Mouse (Mus musculus): Measurements from ENCODE around the gene Pcca.

The Pcca gene

DNA sequence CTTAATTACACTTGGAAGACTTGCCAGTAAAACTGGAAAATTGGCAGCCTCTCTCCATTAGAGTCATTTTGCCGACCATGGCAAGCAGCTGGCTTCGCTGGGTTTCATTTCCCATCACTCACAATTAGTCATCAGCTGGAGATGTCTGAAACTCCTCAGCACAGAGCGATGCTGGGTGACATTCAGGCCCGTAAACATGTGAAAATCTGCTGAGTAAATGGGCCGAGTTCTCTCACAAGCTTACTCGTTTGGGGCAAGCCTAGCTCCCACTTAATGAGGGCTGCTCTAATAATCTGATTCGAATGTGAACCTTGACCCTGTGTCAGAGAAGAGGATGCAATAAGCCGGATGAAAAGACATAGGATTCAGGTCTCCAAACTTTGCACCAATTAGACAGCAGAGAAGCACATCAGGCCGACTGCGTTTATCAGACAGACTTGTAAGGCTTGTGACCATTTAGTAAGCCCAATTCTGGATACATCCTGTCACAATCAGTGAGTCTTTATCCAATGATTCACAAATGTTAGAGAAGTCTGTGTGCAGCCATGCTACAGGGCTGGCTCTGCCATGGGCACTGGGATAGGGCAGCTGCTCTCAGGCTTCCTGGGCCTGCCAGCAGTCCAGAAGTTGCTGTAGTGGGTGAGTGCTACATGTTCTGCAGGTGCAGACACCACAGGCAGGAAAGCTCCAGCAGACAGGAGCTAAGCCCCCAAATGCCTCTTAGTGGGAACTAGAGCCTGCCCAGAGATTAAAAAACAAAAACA is 349.9 kb downstream of the Pcca start:
- DNase-seq (ENCODE audit: low read depth, low spot score): no peak

DNA sequence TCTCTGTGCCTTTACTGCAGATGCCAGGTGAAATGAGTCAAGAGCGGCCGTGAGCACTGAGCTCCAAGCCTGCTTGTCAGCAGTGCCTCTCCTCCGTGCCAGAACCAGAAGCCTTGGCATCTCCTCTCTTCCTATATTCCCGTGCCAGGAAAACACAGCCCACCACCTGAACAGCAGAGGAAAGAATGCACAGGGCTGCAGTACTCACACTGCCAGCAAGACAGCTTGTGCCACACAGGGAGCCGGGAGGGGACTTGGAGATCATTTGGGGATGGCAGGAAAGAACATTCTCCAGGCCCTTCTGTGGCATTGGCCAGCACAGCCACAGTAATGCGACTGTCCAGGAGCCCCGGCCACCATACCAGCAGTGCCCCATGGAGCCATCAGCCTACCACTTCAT is 351.8 kb downstream of the Pcca start:
- no peak for DNase-seq (ENCODE audit: low read depth, low spot score)

DNA sequence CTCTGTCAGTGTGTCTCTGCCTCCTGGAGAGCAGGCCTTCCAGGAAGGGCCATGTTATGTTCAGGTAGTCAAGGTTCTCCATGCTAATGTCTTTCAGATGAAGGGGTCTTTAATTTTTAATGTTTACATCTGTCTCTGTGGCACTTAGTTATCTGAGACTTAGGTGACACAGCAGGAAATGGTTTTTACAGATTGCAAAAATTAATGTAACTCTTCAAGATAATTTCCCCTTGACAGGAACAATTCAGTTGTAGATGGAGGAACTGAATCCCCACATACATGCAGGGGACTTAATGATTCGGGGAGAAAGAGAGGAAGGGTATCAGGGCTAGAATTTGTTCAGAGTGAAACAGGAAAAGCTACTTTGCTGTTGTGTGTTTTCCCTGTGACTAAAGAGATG is 353.2 kb downstream of the Pcca start:
- no peak for DNase-seq (ENCODE audit: low read depth, low spot score)

DNA sequence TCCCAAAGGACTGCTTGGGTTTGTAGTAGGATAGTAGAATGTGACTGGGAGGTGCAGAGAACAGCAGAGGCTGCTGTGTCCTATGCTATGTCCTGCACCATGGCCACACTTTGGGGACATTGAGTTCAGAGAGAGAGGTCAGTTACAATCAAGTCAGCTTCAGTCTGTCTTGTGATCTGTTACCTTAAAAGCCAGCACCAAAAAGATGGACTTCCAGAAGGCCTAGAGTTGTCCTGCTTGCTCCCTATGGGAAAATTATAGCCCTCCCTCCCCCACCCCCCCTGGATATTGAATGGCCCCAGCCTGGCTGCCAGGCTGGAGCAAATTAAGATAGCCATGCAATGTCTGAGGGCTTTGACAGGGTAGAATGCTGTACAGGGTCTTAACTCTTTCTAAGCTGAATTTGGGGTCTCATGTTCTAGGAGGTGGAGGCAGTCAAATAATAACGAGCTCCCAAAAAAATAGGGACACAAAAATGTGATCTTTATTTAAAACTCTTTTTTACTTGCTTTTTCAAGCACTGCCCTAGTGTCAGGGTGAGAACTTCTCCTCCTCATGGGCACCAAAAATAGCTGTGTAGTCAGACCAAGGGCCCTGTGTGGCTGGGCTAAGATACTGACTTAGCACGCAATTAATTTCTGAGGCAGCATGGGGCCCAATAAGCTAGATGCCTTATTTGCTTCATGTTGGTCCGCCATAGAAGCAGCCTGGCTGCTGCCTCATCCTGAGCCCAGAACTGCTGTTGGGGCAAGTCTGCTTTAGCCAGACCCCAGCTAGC is 353.8 kb downstream of the Pcca start:
- no peak for DNase-seq (ENCODE audit: low read depth, low spot score)

DNA sequence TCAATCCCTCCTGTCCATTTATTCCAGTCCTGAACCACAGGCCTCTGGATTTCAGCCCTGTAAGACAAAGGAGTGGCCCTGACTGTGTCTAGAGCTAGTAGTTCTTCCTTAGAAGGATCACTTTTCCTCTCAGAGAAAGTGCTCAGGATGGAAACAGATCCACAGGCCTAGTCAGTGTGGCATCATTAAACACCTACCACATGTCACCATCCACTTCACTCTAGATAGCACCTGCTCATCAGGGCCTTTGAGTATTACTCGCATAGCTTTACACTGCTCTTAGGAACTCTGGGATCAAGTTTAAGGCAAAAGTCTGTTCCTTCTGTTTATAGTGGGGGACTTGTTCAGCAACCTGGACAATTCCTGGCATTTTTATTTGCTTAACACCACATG is 354.4 kb downstream of the Pcca start:
- no peak for DNase-seq (ENCODE audit: low read depth, low spot score)

DNA sequence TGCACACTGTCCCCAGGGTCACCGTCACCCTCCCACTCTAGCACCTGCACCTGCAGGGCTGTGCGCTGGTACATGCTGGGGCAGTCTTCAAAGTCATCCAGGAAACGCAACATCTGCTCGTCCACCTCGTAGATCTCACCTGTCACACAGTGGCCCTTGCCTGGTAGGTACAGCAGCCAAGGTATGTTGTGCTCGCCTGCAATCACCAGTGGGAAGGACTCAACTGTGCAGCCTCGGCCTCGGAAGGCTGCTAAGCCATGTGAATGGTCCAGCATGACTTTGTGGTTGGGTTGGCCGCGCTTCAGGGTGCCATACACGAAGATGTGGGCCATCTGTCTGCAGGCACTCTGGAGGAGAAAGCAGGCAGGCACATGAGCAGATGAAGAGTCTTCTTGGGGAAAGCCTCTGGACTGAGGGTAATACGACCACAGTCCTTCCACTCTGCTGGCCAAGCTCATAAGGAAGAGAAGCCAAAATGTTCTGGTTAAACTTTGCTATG is 357.4 kb downstream of the Pcca start:
- no peak for DNase-seq (ENCODE audit: low read depth, low spot score)

DNA sequence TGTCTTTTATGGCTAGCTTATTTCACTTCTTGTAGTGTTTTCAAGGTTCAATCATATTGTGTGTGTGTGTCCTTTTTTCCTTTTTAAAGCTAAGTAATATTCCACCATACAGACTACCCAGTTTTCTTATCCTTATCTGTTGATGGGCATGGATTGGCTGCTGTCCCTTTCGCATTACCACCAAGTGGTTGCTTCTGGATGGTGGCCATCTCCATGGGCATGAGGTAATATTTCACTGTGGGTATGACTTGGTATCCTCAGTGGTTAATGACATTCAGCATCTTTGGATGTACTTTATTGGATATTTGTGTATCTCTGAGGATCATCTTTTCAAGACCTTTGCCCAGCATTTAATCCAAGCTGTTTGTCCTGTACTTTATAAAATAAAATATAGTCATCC is 362.0 kb downstream of the Pcca start:
- DNase-seq (ENCODE audit: low read depth, low spot score): no peak

DNA sequence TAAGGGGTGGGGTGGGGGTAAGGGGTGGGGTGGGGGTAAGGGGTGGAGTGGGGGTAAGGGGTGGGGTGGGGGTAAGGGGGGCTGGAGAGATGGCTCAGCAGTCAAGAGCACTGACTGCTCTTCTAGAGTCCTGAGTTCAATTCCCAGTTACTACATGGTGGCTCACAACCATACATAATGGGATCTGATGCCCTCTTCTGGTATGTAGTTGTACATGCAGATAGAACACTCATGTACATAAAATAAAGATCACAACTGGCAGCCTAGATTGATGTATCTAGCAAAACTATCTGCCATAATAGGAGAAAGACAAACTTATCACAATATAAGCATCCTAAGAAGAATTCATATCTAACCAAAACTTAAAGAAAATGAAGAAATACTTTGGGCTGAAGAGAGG is 364.4 kb downstream of the Pcca start:
- no peak for DNase-seq (ENCODE audit: low read depth, low spot score)

DNA sequence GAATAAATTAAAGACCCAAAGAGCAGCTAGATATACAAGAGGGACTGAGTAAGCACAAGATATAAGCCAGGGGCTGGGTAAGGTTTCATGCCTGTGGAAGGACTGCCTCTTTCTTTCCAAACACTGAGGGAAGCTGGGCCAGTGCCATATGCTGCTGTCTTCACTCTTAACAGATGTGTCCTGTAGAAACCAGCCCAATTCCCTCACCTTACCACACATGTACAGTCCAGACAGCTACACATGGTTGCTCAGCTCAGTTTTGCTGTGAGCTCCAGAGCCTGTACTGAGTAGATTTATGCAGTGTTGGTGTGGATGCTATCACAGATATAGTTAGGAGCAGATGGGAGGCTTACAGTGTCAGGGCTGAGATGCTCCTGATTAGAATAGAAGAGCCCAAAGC is 366.6 kb downstream of the Pcca start:
- DNase-seq (ENCODE audit: low read depth, low spot score): no peak

DNA sequence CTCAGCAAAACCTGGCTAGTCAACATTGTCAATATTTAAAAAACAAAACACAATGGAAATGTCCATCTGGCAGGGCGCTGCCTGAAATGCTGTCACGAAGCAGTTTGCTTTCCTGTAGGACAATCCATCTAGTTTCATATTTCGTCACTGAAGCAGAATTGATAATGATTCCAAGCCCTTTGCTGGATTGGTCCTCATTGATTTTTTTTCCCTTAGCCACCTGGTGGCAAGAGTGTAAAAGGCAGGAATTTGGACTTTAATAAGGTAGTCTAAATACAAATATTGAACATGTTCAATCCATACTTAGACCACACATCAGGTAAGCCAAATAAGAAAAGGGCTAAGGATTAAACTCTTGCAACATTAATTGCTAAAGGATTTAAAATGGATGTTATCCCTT is 367.1 kb downstream of the Pcca start:
- no peak for DNase-seq (ENCODE audit: low read depth, low spot score)

DNA sequence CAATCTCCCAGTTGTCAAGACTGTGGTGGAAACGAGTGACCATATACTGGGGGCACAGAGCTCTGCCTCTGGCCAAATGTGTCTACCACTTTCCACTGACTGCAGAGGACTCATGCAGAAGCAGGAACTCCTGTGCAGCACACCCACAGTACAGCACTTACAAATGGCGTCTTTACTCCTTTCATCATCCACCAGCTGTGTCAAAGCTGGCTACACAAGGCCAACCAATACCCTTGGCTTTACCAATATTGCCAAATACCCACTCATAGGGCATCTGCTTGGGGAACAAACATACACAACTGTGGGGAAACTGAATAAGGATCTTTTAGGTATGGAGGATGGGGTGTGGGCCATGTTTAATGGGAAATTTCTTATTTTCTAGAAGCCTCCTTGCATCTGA is 367.6 kb downstream of the Pcca start:
- DNase-seq (ENCODE audit: low read depth, low spot score): no peak

DNA sequence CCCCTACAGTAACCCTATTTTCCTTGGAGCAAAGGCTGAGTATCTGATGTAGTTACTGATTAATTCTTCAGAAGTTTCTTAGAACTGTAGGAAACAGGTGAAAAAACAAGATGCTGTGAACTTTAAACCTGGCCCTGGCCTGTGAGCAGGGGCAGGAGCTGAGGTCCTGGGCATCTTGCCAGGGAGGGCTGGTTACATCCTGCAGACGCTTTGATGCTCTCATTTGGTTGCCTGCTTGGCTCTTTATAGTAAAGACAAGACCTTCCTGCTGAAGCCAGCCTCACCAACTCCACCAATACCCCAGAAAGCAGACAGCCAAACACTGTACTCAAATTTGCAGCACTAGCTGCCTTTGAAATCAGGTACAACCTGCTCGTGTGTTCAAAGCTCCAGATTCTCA is 368.0 kb downstream of the Pcca start:
- DNase-seq (ENCODE audit: low read depth, low spot score): no peak

DNA sequence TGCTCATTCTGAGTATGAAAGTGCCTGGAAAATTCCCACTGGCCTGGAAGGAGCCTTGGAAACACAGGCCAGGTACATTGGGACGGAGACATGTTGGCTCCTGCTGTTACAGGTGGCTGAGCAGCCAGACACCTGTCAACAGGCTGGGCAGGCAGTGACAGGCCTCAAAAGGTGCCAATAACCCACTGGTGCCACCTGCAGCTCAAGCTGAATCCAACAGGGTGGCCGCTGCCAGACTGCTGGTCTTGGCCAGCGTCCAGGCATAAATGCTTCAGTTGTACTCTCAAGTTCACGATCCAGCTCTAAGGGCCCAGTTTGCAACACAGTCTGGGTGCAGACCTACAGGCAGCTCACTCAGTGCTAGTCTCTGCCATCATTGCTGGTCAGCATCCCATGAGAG is 368.8 kb downstream of the Pcca start:
- no peak for DNase-seq (ENCODE audit: low read depth, low spot score)

DNA sequence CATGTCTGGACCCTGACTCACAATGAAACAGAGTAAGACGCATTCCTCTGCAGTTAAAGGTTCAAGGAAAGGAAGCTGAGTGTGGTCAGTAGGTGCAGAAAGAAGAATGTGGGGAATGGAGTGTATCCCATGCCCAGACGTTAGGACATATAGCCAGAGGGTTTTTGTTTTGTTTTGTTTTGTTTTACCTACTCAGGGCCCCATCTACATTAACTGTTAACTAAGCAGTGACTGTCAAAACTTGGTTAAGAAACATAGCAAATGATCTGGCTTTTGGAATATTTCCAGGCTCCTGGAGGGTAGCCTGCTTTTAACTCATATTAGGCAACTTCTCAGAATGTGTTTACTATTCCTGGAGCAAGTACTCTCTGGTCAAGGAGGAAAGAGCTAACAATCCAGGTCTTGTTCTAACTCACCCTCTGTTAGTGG is 369.8 kb downstream of the Pcca start:
- DNase-seq (ENCODE audit: low read depth, low spot score): no peak

DNA sequence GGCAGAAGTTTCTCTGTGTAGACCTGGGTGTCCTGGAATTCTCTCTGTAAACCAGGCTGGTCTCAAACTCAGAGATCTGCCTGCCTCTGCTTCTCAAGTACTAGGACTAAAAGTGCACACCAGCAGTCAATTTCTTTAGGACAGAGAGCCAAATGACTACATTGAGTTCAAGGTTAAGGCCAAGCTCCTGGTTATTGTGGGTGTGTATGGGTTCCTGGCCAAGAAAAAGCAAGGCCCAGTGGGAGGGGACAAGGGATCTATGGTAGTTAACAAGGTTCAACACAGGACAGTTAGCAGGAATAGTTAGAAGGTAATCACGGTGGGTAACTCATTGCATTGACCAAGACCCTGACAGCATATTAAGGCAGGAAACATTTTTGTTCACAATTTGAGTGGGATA is 370.9 kb downstream of the Pcca start:
- no peak for DNase-seq (ENCODE audit: low read depth, low spot score)

DNA sequence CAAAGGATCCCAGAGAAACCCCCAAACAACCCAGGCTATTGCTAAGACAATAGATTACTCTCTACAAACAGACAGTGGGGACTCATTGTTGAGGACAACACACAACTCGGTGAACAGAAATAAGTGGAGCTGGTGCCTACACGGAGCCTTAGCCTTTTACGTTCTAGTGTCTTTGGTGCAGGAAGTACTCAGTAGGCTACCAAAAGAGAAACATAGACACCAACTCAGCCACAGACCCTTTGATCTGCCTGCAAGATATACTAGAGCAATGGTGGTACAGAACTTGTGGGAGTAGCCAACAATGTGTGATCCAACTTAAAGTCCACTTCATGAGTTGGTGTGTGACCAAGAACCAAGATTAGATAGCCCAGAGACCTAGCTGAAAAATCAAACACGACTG is 374.0 kb downstream of the Pcca start:
- no peak for DNase-seq (ENCODE audit: low read depth, low spot score)

DNA sequence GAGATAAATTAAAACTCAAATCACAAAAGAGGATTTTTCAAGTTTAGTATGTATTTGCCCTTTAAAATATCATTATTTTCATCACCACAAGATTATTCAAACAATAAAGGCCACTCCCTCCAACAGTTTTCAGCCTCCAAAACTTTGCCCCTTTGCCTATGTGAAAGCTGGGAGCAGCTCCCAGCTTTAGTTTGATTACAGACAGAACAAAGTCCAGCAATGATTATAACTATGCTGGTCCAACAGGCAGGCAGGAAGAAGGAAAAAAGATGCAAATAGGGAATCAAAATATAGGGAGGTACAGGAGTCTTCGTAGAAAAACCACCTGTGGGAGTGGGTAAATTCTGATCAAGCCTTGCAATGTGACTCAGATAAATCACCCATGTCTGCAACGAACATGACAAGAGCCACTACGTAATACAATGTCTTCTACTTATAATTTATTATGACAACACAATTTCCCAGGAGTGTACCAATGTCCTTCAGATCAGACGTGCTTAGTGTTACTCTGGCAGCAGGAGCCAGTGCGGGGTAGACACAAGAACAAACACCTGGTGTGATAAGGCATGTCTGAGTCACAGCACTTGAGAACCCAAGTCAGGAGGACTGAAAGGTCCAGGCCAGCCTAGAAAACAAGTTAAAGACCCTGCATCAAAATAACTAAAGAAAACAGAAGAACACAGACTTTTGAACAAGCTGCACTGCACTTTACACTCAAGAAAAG is 375.4 kb downstream of the Pcca start:
- no peak for DNase-seq (ENCODE audit: low read depth, low spot score)

DNA sequence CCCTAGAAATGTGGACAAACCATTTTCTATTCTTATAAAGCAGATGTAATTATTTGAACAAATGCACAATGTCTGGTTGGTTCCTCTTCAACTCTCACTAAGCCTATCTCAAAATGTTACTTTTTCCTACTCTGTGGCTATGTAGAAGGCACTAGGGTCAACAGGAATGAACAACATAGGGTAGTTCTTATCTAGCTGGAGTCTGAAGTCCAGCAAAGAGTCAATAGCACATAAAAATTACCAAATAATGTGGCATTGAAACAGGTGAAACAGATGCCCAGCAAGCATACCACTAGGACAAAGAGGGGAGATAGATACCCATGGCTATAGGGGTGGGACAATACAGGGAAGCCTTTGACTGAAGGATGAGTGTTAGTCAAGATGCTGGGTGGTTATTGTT is 377.1 kb downstream of the Pcca start:
- no peak for DNase-seq (ENCODE audit: low read depth, low spot score)

DNA sequence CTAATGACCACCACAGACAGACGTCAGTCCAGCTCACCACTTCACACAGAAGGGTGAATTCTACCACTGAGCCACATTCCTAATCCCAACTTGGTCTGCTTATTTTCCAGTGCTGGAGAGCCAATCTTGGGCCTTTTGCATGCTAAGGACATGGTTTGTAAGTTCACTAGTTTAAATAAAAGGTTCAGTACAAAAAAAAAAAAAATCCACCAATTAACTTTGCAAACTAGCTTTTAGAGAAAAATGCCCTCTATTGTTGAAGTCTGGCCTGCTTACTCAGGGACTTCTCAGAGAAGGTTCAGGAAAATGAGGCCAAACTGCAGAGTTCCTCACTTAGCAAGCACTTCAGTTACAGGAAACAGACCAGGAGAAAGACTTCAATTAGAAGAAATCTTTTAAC is 378.0 kb downstream of the Pcca start:
- no peak for DNase-seq (ENCODE audit: low read depth, low spot score)

DNA sequence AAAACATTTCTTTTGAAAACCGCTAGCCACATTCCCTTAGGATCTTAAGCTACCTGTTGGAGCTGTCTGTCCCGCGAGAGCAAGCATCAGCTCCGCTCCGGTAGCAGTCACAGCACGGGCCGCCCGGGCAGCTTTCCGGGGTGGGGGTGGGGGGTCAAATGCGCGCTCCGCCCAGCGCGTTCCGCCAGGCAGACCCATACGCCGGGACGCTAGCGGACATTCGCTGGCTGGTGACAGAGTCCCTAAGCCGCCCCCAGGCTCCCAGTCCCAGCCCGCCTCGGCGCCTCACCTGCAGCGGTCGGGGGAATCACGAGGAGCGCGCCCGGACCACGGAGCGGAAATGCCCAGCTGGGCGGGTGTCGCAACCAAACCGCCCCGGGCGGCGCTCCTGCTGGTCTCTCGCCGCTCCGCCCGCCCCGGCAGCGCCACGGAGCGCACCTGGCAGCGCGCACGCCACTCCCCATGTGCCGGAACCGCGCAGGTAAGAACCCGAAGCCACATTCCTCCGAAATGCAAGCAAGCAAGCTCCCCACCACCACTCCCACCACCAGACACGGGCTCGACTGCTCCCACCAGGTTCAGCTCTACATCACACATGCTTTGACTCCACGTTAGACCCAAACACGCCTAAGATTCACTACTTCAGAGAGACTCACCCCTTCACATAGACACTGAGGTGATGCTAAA is 378.8 kb downstream of the Pcca start:
- peak; percentile 51 for DNase-seq (ENCODE audit: low read depth, low spot score)

DNA sequence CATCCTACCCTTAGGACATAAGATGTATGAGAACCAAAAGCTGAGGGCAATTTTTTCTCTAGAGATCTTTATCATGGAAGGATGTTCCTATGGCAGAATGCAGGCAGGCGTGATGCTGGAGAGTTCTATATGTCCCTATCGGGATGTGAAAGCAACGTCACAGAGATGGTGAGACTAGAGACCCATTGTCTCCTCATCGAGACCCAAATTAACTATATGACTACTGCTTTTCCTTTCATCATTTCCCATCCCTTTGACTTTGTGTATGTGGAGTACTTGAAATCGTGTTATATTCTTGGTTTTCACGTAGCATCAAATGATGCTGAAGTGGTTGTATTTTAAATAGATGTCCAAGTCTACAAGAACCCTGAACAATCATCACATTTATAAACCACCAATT is 379.5 kb downstream of the Pcca start, which contains the start of gene Ggact:
Gene Ggact, minus strand, starts transcription at position 101 of the 400 bp plus-strand sequence.
- DNase-seq (ENCODE audit: low read depth, low spot score): no peak

DNA sequence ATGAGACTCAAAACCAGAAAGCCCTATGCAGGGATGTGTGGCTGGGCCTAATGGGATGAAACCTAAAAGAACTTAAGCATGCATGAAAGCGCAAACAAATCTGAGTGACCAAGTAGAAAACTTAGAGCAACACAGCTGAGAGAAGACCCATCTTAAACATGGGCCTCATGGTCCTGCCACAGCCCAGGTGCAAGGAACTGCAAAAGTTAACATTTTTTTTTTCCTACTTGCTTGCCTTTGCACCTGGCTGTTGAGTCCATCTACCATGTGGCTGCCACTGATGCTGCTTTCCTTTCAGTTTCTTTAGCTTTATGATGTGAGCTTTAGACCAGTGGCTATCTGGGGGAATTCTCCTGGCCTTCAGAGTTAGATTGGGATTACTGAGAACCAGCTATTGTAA is 383.6 kb downstream of the Pcca start:
- no peak for DNase-seq (ENCODE audit: low read depth, low spot score)
